Mouse (Mus musculus): ENCODE results near the gene Adamts18.
"Not testable (repeated sequence)": the region's sequence is repeated elsewhere in the genome, so short reads cannot be mapped to it uniquely, and the experiment has no call there.

The Adamts18 gene

GRCm38 (mm10) chr8:113838211-113838610 is 10.3 kb downstream of the Adamts18 start:
- no peak for DNase-seq (ENCODE audit: low spot score in 2 of 2)

GRCm38 (mm10) chr8:113837570-113837915 is 11.0 kb downstream of the Adamts18 start:
- DNase-seq (ENCODE audit: low spot score in 2 of 2), result no peak

- no peak for DNase-seq (ENCODE audit: low spot score in 2 of 2)
These were observed 11.5 kb downstream of the Adamts18 start for GRCm38 (mm10) chr8:113836892-113837569.

GRCm38 (mm10) chr8:113833644-113834043 is 14.9 kb downstream of the Adamts18 start:
- no peak for DNase-seq (ENCODE audit: low spot score in 2 of 2)

- DNase-seq (ENCODE audit: low spot score in 2 of 2), result no peak
These were observed 21.3 kb downstream of the Adamts18 start for GRCm38 (mm10) chr8:113827270-113827669.

- no peak for DNase-seq (ENCODE audit: low spot score in 2 of 2)
These were observed 27.5 kb downstream of the Adamts18 start for GRCm38 (mm10) chr8:113820983-113821587.

GRCm38 (mm10) chr8:113813966-113814365 is 34.6 kb downstream of the Adamts18 start:
- DNase-seq (ENCODE audit: low spot score in 2 of 2), result no peak

GRCm38 (mm10) chr8:113811521-113811920 is 37.0 kb downstream of the Adamts18 start:
- DNase-seq (ENCODE audit: low spot score in 2 of 2), result peak; percentile 59

GRCm38 (mm10) chr8:113809929-113810328 is 38.6 kb downstream of the Adamts18 start:
- no peak for DNase-seq (ENCODE audit: low spot score in 2 of 2)

GRCm38 (mm10) chr8:113803830-113804611 is 44.5 kb downstream of the Adamts18 start:
- no peak for DNase-seq (ENCODE audit: low spot score in 2 of 2)

GRCm38 (mm10) chr8:113801551-113801950 is 47.0 kb downstream of the Adamts18 start:
- no peak for DNase-seq (ENCODE audit: low spot score in 2 of 2)

GRCm38 (mm10) chr8:113800556-113800955 is 48.0 kb downstream of the Adamts18 start:
- not testable (repeated sequence) for DNase-seq (ENCODE audit: low spot score in 2 of 2)

GRCm38 (mm10) chr8:113799550-113799949 is 49.0 kb downstream of the Adamts18 start:
- DNase-seq (ENCODE audit: low spot score in 2 of 2), result no peak

- DNase-seq (ENCODE audit: low spot score in 2 of 2), result peak in 1 of 2 experiments; percentile 28
These were observed 56.7 kb downstream of the Adamts18 start for GRCm38 (mm10) chr8:113791856-113792255.

- peak; percentile 38 to 50 for DNase-seq (ENCODE audit: low spot score in 2 of 2)
These were observed 57.5 kb downstream of the Adamts18 start for GRCm38 (mm10) chr8:113791061-113791460.

GRCm38 (mm10) chr8:113783711-113784110 is 64.8 kb downstream of the Adamts18 start:
- no peak for DNase-seq (ENCODE audit: low spot score in 2 of 2)

GRCm38 (mm10) chr8:113781554-113781953 is 67.0 kb downstream of the Adamts18 start:
- DNase-seq (ENCODE audit: low spot score in 2 of 2), result no peak

- DNase-seq (ENCODE audit: low spot score in 2 of 2), result no peak
These were observed 73.2 kb downstream of the Adamts18 start for GRCm38 (mm10) chr8:113775361-113775760.

- no peak for DNase-seq (ENCODE audit: low spot score in 2 of 2)
These were observed 79.6 kb downstream of the Adamts18 start for GRCm38 (mm10) chr8:113768861-113769410.

- DNase-seq (ENCODE audit: low spot score in 2 of 2), result no peak
These were observed 83.4 kb downstream of the Adamts18 start for GRCm38 (mm10) chr8:113765121-113765520.

GRCm38 (mm10) chr8:113763592-113764355 is 84.8 kb downstream of the Adamts18 start:
- no peak for DNase-seq (ENCODE audit: low spot score in 2 of 2)

GRCm38 (mm10) chr8:113762101-113762500 is 86.4 kb downstream of the Adamts18 start:
- DNase-seq (ENCODE audit: low spot score in 2 of 2), result no peak

All from right cerebral cortex, adult 2 months (tissue).